In genomic region chr2:102038229-102038894, GRCm38 (mm10) we compare ENCODE assay signal across 8 mouse cellular contexts.
DNase-seq lines count a peak whose midpoint lies in the region; ATAC-seq and TF ChIP-seq lines count a peak whose summit lies in the region.

No protein-coding gene starts in this region.

- peak; percentile 68 for DNase-seq in kidney, adult 2 months
- DNase-seq in frontal cortex, adult 2 months (ENCODE audit: extremely low spot score in 1 of 2, low spot score in 1 of 2): peak; percentile 66 to 89
- DNase-seq in kidney, postnatal 10 days: peak; percentile 33
- peak; percentile 47 for DNase-seq in mesoderm, embryonic 11.5 days (ENCODE audit: low read depth, low spot score)

- no peaks in the 10 kb centered on the region for H3K36me3 ChIP-seq in kidney, adult 2 months (ENCODE audit: control insufficient read depth, insufficient read depth, low read length)
- no peaks in the 10 kb centered on the region for H3K36me3 ChIP-seq in kidney, embryonic 14.5 days (ENCODE audit: control insufficient read depth, insufficient read depth, low read length)
- H3K36me3 ChIP-seq in stomach, embryonic 14.5 days (ENCODE audit: control insufficient read depth, insufficient read depth, low read length): no peaks in the 10 kb centered on the region
- no peaks in the 10 kb centered on the region for H3K36me3 ChIP-seq in intestine, embryonic 16.5 days (ENCODE audit: control insufficient read depth, insufficient read depth, low read length)

- H3K9me3 ChIP-seq in kidney, embryonic 14.5 days (ENCODE audit: control insufficient read depth, low read length): no peaks in the 10 kb centered on the region
- H3K9me3 ChIP-seq in stomach, embryonic 14.5 days (ENCODE audit: control insufficient read depth, low read depth, low read length): no peaks in the 10 kb centered on the region
- H3K9me3 ChIP-seq in intestine, embryonic 16.5 days (ENCODE audit: control insufficient read depth, low read length): no peaks in the 10 kb centered on the region

- no peak for TF ChIP-seq POLR2A in kidney, adult 2 months (IDR thresholded peaks at IDR 0.05; ENCODE audit: low read depth, low read length)
- TF ChIP-seq POLR2A in bone marrow macrophage, adult 2 months (IDR thresholded peaks at IDR 0.05; ENCODE audit: borderline replicate concordance, low read depth, low read length): no peak

- no peak overlapping the region for H3K27ac ChIP-seq in kidney, adult 2 months (ENCODE audit: insufficient read depth, low read depth, low read length)
- no peak overlapping the region for H3K27ac ChIP-seq in kidney, embryonic 14.5 days (ENCODE audit: low read depth, low read length)
- H3K27ac ChIP-seq in bone marrow macrophage, adult 2 months (ENCODE audit: insufficient read depth, low read depth, low read length): peak overlapping the region; percentile 72
- H3K27ac ChIP-seq in stomach, embryonic 14.5 days (ENCODE audit: low read length): peak overlapping the region; percentile 21; the same call in 1 of the 2 replicates
- no peak overlapping the region for H3K27ac ChIP-seq in intestine, embryonic 16.5 days (ENCODE audit: low read length)

- H3K4me3 ChIP-seq in kidney, adult 2 months (ENCODE audit: insufficient read depth, low read depth, low read length): no peak overlapping the region
- H3K4me3 ChIP-seq in kidney, embryonic 14.5 days (ENCODE audit: low read length): no peak overlapping the region
- no peak overlapping the region for H3K4me3 ChIP-seq in bone marrow macrophage, adult 2 months (ENCODE audit: insufficient read depth, low read length)
- no peak overlapping the region for H3K4me3 ChIP-seq in stomach, embryonic 14.5 days (ENCODE audit: low read depth, low read length)
- H3K4me3 ChIP-seq in intestine, embryonic 16.5 days (ENCODE audit: low read length): no peak overlapping the region

- TF ChIP-seq CTCF in kidney, adult 2 months (conservative IDR thresholded peaks at IDR 0.05; ENCODE audit: insufficient read depth, insufficient read length, low read depth, low read length): no peak
- no peak for TF ChIP-seq CTCF in bone marrow macrophage, adult 2 months (IDR thresholded peaks at IDR 0.05; ENCODE audit: low read depth, low read length)

- ATAC-seq in kidney, embryonic 14.5 days (ENCODE audit: low FRiP score, low TSS enrichment): no peak
- peak; percentile 51; the same call in 1 of the 2 replicates for ATAC-seq in stomach, embryonic 14.5 days (ENCODE audit: insufficient number of reproducible peaks, insufficient read depth, low FRiP score, low read depth)
- ATAC-seq in intestine, embryonic 16.5 days: no peak; the same call in 1 of the 2 replicates

- H3K9ac ChIP-seq in kidney, embryonic 14.5 days (ENCODE audit: low read depth, low read length): no peak overlapping the region
- no peak overlapping the region for H3K9ac ChIP-seq in stomach, embryonic 14.5 days (replicated peaks; ENCODE audit: low read depth, low read length)
- no peak overlapping the region for H3K9ac ChIP-seq in intestine, embryonic 16.5 days (ENCODE audit: low read depth, low read length)

- H3K4me1 ChIP-seq in kidney, adult 2 months (ENCODE audit: control insufficient read depth, insufficient read depth, low read length): no peaks in the 10 kb centered on the region
- peaks cover 28% of the 10 kb centered on the region for H3K4me1 ChIP-seq in kidney, embryonic 14.5 days (ENCODE audit: control insufficient read depth, insufficient read depth, low read length)
- H3K4me1 ChIP-seq in bone marrow macrophage, adult 2 months (ENCODE audit: control insufficient read depth, insufficient read depth, low read length): peaks cover 52% of the 10 kb centered on the region
- H3K4me1 ChIP-seq in stomach, embryonic 14.5 days (ENCODE audit: control insufficient read depth, insufficient read depth, low read length): peaks cover 16% of the 10 kb centered on the region; the same call in 1 of the 2 replicates
- H3K4me1 ChIP-seq in intestine, embryonic 16.5 days (ENCODE audit: control insufficient read depth, insufficient read depth, low read length): peaks cover 32% of the 10 kb centered on the region

- WGBS in kidney, adult 2 months: 54% methylated on average over 10 of the region's 10 CpGs
- 35% methylated on average over 10 of the region's 10 CpGs for WGBS in kidney, embryonic 14.5 days
- 43% methylated on average over 10 of the region's 10 CpGs for WGBS in stomach, embryonic 14.5 days
- 42% methylated on average over 10 of the region's 10 CpGs for WGBS in intestine, embryonic 16.5 days

- H3K4me2 ChIP-seq in kidney, embryonic 14.5 days (replicated peaks; ENCODE audit: low read depth, low read length): no peak overlapping the region
- no peak overlapping the region for H3K4me2 ChIP-seq in stomach, embryonic 14.5 days (replicated peaks; ENCODE audit: low read depth, low read length)
- no peak overlapping the region for H3K4me2 ChIP-seq in intestine, embryonic 16.5 days (ENCODE audit: low read depth, low read length)

- no peaks in the 10 kb centered on the region for H3K27me3 ChIP-seq in kidney, adult 2 months (replicated peaks; ENCODE audit: control insufficient read depth, insufficient read depth, low read length)
- H3K27me3 ChIP-seq in kidney, embryonic 14.5 days (ENCODE audit: control insufficient read depth, insufficient read depth, low read length): no peaks in the 10 kb centered on the region
- H3K27me3 ChIP-seq in stomach, embryonic 14.5 days (ENCODE audit: control insufficient read depth, insufficient read depth, low read length): no peaks in the 10 kb centered on the region
- no peaks in the 10 kb centered on the region for H3K27me3 ChIP-seq in intestine, embryonic 16.5 days (replicated peaks; ENCODE audit: control insufficient read depth, insufficient read depth, low read length)

Comparison
In these comparisons a context has a peak if more than half of its experiments do, and no peak if none do; other contexts are left out.
1. H3K27ac ChIP-seq: peak in bone marrow macrophage, adult 2 months (single experiment) and stomach, embryonic 14.5 days (single experiment); none in kidney, adult 2 months (single experiment), kidney, embryonic 14.5 days (single experiment) and intestine, embryonic 16.5 days (single experiment).
2. Peak in every context shown above with its lines, with median percentiles within 50 percentile points of each other: DNase-seq.